Mouse (Mus musculus) kidney, adult 18-20 months (tissue): ENCODE data around the gene P2rx2.

Source experiments
- DNase-seq: peaks from one replicate; pipeline ENCODE4 v3.0.0; 2021

P2rx2 gene

GRCm38 (mm10) chr5:110313127-110313526 lies 29.9 kb downstream of the P2rx2 start:
- DNase-seq: no peak

- no peak for DNase-seq
These were observed 34.2 kb downstream of the P2rx2 start for GRCm38 (mm10) chr5:110308861-110309260.

GRCm38 (mm10) chr5:110300591-110300990 lies 42.4 kb downstream of the P2rx2 start:
- DNase-seq: no peak

GRCm38 (mm10) chr5:110296637-110297036 lies 46.4 kb downstream of the P2rx2 start:
- no peak for DNase-seq

GRCm38 (mm10) chr5:110291649-110292048 lies 51.4 kb downstream of the P2rx2 start:
- DNase-seq: no peak
